Mouse (Mus musculus) midbrain, embryonic 12.5 days (tissue): Measurements from ENCODE around the gene Tcp11l2. TPM values are rescaled to one million over a fixed set of nuclear protein-coding genes. Genes with fewer than 3 reads are reported as not detected.
A peak's percentile ranks its signal among the peaks of the same experiment; 100 is the strongest.

ENCODE experiments used
- ATAC-seq: fragments of 200-750 bp; cut with Nextera tagmentation; 2 replicates; pipeline ENCODE4 v1.8.0; 2017; ENCODE audit warnings: low read depth, moderate TSS enrichment, moderate library complexity; ENCODE audit not compliant: low FRiP score
- H3K27ac ChIP-seq: fragments of 300-500 bp; sonication (generic); replicated peaks from 2 replicates; pipeline ENCODE4 v1.5.1; 2016; ENCODE audit warnings: mild to moderate bottlenecking
- H3K27me3 ChIP-seq: fragments of 300-500 bp; sonication (generic); 2 replicates; pipeline ENCODE4 v1.6.1; 2016; ENCODE audit warnings: mild to moderate bottlenecking
- H3K36me3 ChIP-seq: fragments of 300-500 bp; sonication (generic); 2 replicates; pipeline ENCODE4 v1.6.1; 2016
- H3K4me1 ChIP-seq: fragments of 300-500 bp; sonication (generic); 2 replicates; pipeline ENCODE4 v1.6.1; 2016
- H3K4me2 ChIP-seq: fragments of 300-500 bp; sonication (generic); replicated peaks from 2 replicates; pipeline ENCODE4 v1.6.1; 2016; ENCODE audit warnings: mild to moderate bottlenecking, moderate library complexity
- H3K4me3 ChIP-seq: fragments of 300-500 bp; sonication (generic); 2 replicates; pipeline ENCODE4 v1.5.1; 2016; ENCODE audit warnings: mild to moderate bottlenecking
- H3K9ac ChIP-seq: fragments of 300-500 bp; sonication (generic); replicated peaks from 2 replicates; pipeline ENCODE4 v1.6.1; 2016; ENCODE audit warnings: mild to moderate bottlenecking, moderate library complexity
- H3K9me3 ChIP-seq: fragments of 300-500 bp; sonication (generic); 2 replicates; pipeline ENCODE4 v1.6.1; 2016; ENCODE audit warnings: mild to moderate bottlenecking
- WGBS: fragments of 180-500 bp; shearing (Covaris S2); methylation state at CpG from one replicate; pipeline ENCODE4 v1.1.7; 2016; 5-methylcytosine and 5-hydroxymethylcytosine counted together
- polyA plus RNA-seq: library from polyadenylated mRNA; unstranded; fragments of >200 nt; fragmentation: Nextera tagmentation; extraction: Ambion mirVana; gene quantifications from 2 replicates; pipeline ENCODE4 v1.2.1, GENCODE M21; 2016

Gene Tcp11l2
- polyA plus RNA-seq, 1 experiment from 2014 or later: 15.8 TPM

DNA sequence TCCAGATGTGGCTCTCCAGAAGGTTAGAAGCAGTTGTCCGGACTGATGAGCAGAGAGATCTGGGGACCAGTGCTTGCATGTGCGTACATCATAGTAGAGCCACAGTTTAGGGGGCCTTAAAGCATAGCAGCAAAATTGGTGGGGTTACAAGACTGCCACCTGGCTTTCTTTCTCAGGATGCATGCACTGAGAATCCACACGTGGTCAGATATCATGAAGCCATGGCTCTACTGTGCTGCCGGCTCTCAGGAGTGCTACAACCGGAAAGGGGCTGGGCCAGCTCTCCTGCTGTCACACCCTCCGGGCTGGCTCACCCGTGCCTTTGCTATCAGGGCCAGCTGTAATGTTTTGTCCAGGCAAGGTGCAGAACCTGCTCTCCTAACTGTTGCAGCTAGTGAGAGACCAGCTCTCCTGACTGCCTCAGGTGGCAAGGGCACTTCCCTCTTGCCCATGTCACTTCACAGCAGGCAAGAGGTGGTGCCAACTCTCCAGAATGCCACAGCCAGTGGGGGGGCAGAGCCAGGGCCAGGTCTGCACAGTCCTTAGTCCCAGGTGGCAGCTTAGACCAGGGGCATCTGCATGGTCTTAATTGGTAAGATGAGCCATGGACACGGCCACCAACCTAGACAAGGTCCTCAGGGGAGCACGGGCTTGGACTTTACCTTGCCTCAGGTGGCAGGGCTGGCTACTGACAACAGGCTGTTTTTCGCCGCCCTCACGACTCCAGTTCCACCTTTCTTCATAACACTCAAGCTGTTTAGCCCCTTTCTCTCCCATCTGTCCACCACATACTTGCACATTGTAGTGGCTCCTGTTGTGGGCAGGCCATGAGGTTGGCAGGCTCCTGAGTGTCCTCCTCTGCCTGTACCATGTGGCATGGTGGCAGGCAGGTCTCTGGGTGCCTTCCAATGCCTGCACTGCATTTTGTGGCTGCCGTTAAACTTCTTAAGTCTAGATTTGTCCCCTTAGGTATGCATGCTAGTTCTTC is 13.6 kb upstream of the Tcp11l2 start:
- Histone ChIP-seq H3K36me3 (no peaks in the 10 kb centered on the region), H3K9me3 (0 out of 2 replicates have a peak, but pooled peaks cover 9% of the 10 kb centered on the region), H3K4me1 (no peaks in the 10 kb centered on the region), H3K4me3 (no peak overlapping the region), H3K9ac (no peak overlapping the region), H3K27ac (no peak overlapping the region), H3K27me3 (0 out of 2 replicates have a peak, but pooled peaks cover 2% of the 10 kb centered on the region), H3K4me2 (no peak overlapping the region)
- WGBS: 75% methylated on average over 13 of the region's 13 CpGs
- no peak for ATAC-seq

DNA sequence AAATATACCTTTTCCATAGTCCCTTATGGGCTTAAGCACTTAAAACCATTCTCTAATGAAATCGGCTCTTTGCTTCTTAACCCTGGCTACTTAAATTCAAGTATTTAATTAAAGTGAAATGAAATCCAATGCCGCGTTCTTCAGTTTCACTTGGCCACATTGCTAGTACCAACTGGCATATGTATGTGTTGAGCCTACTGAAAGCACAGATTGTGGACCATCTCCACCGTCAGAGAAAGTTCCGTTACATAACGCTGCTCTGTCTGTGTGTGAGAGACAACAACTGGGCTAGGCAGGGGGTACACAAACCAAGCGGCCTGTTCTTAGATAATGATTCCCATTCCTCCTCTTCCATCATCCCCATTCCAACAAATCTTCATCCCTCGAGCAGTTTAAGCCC is 12.0 kb upstream of the Tcp11l2 start:
- no peak overlapping the region for H3K9ac ChIP-seq
- H3K27ac ChIP-seq: no peak overlapping the region
- 88% methylated on average over 8 of the region's 8 CpGs for WGBS
- no peak overlapping the region for H3K4me2 ChIP-seq
- no peaks in the 10 kb centered on the region for H3K36me3 ChIP-seq
- H3K4me3 ChIP-seq: no peak overlapping the region
- no peak for ATAC-seq
- no peaks in the 10 kb centered on the region for H3K9me3 ChIP-seq
- no peaks in the 10 kb centered on the region for H3K4me1 ChIP-seq
- 0 out of 2 replicates have a peak, but pooled peaks cover 2% of the 10 kb centered on the region for H3K27me3 ChIP-seq

DNA sequence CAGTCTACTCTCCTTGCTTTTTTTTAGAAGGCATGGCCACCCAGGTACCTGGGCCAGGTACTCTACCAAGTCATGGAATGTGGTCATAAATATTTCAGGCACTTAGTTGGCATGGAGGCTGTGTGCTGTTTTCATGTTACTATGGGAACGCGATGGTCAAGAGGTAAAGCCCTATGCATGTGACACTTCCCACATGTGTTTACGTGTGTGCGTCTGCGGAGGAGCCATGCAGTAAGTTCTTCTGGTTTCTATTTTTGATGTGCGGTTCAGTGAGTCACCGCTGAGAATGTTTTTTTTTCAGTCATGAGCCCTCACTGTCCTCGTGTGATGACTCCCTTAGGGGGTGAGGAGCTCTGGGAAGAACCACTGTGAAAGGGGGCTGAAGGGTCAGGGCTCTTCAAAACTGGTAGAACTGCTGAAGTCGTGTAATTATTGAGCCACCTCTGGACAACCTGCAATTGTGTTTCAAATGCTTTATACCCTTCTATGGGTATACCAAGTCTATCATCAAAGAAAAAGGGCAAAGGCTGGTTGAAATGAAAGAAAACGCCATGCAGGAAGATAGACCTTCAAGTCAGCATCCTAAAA is 5.3 kb upstream of the Tcp11l2 start:
- Histone ChIP-seq H3K4me1 (peaks cover 3% of the 10 kb centered on the region), H3K36me3 (no peaks in the 10 kb centered on the region), H3K9me3 (no peaks in the 10 kb centered on the region), H3K27ac (no peak overlapping the region), H3K27me3 (no peaks in the 10 kb centered on the region), H3K4me2 (no peak overlapping the region), H3K9ac (no peak overlapping the region), H3K4me3 (no peak overlapping the region)
- ATAC-seq: no peak
- WGBS: 90% methylated on average over 10 of the region's 10 CpGs

GRCm38 (mm10) chr10:84573671-84574420 is 2.6 kb upstream of the Tcp11l2 start:
- no peaks in the 10 kb centered on the region for H3K9me3 ChIP-seq
- WGBS: 64% methylated on average over 5 of the region's 5 CpGs
- no peak overlapping the region for H3K4me3 ChIP-seq
- peaks cover 7% of the 10 kb centered on the region for H3K4me1 ChIP-seq
- H3K36me3 ChIP-seq: no peaks in the 10 kb centered on the region
- H3K9ac ChIP-seq: no peak overlapping the region
- peaks cover 11% of the 10 kb centered on the region for H3K27me3 ChIP-seq
- no peak overlapping the region for H3K27ac ChIP-seq
- no peak for ATAC-seq
- no peak overlapping the region for H3K4me2 ChIP-seq

DNA sequence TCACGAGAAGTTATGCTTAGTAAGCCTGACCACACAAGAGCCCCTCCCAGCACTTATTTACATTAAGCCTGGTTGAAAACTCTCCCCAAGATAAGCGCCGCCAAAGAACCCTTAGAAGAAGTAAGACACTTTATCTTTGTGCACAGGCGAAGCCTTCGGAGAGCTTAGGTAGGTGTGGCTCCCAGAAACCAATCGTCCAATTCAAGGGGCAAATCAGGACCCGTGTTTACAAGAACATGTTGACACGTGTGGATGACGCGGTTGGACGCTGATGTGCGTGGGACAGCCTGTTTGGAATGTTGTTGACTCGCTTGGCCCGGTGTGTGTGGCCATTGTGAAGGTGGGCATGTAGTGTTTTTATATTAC is 414 bp upstream of the Tcp11l2 start:
- peak overlapping the region; percentile 65 for H3K4me3 ChIP-seq
- peaks cover 16% of the 10 kb centered on the region for H3K27me3 ChIP-seq
- peak overlapping the region; percentile 55 for H3K9ac ChIP-seq
- no peak overlapping the region for H3K27ac ChIP-seq
- peak overlapping the region; percentile 97 for H3K4me2 ChIP-seq
- no peaks in the 10 kb centered on the region for H3K36me3 ChIP-seq
- 2% methylated on average over 14 of the region's 14 CpGs for WGBS
- H3K9me3 ChIP-seq: no peaks in the 10 kb centered on the region
- H3K4me1 ChIP-seq: peaks cover 7% of the 10 kb centered on the region
- ATAC-seq: no peak; the same call in 1 of the 2 replicates

- Histone ChIP-seq H3K4me2 (peak overlapping the region; percentile 97), H3K4me1 (peaks cover 7% of the 10 kb centered on the region), H3K4me3 (peak overlapping the region; percentile 65), H3K9me3 (no peaks in the 10 kb centered on the region), H3K9ac (peak overlapping the region; percentile 55), H3K27ac (no peak overlapping the region), H3K36me3 (no peaks in the 10 kb centered on the region), H3K27me3 (peaks cover 16% of the 10 kb centered on the region)
- WGBS: 5% methylated on average over 38 of the region's 38 CpGs
- ATAC-seq: peak; percentile 67
Observed at GRCm38 (mm10) chr10:84577071-84577727, 773 bp downstream of the Tcp11l2 start.

DNA sequence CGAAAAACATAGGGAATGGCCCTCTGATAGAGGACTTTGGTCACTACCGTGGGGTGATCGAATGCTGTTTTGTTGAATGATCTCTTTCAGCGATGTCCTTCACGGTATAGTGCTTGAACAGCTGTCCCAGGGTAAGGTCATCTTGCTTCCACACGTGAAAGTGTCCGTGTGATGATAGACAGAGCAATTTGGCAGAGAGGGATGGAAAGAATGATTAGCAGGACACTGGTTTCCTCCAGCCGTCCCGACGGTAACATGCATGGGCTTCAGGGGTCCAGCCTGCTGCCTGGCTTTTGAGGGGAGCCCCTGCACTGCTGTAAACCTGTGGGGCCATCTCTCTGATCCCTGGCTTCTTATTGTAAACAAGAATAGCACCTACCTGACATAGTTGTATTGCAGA is 2.3 kb downstream of the Tcp11l2 start:
- 86% methylated on average over 10 of the region's 10 CpGs for whole genome bisulfite sequencing
- H3K36me3 ChIP-seq: no peaks in the 10 kb centered on the region

DNA sequence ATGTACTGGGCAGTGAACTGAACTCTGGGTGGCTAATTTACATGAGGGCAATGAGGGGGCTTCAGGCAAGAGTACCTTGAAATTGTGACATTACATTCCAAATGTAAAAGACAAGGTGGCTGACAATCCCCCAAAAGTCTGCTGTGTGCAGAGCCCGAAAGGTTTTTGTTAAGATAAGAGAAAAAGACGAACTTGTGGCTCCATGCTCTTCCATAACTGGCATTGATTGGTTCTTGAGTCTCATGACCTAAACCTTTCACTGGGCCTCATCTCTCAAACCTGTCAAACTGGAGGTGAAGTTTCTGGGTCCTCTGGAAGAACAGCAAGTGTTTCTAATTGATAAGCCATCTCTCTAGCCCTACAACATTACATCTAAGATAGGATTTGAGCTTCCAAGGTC is 3.1 kb downstream of the Tcp11l2 start:
- Histone ChIP-seq H3K27ac (no peak overlapping the region), H3K9me3 (no peaks in the 10 kb centered on the region), H3K4me1 (peaks cover 7% of the 10 kb centered on the region), H3K9ac (no peak overlapping the region), H3K27me3 (peaks cover 16% of the 10 kb centered on the region), H3K4me3 (no peak overlapping the region), H3K4me2 (no peak overlapping the region), H3K36me3 (no peaks in the 10 kb centered on the region)
- 69% methylated on average over 2 of the region's 2 CpGs for WGBS
- no peak for ATAC-seq

More for the DNA sequence above, 2.3 kb downstream of the Tcp11l2 start:
- H3K27me3 ChIP-seq: peaks cover 16% of the 10 kb centered on the region
- no peak for ATAC-seq
- H3K4me2 ChIP-seq: no peak overlapping the region
- no peak overlapping the region for H3K27ac ChIP-seq
- H3K9ac ChIP-seq: no peak overlapping the region
- H3K4me1 ChIP-seq: peaks cover 7% of the 10 kb centered on the region
- no peaks in the 10 kb centered on the region for H3K9me3 ChIP-seq
- H3K4me3 ChIP-seq: no peak overlapping the region

- 87% methylated on average over 8 of the region's 8 CpGs for WGBS
Observed at GRCm38 (mm10) chr10:84581191-84581590, 4.8 kb downstream of the Tcp11l2 start.

GRCm38 (mm10) chr10:84582236-84582635 is 5.8 kb downstream of the Tcp11l2 start:
- Histone ChIP-seq H3K4me3 (no peak overlapping the region), H3K27me3 (peaks cover 16% of the 10 kb centered on the region), H3K27ac (no peak overlapping the region), H3K9me3 (no peaks in the 10 kb centered on the region), H3K4me1 (peaks cover 3% of the 10 kb centered on the region; the same call in 1 of the 2 replicates), H3K4me2 (no peak overlapping the region), H3K36me3 (no peaks in the 10 kb centered on the region), H3K9ac (no peak overlapping the region)
- ATAC-seq: no peak
- WGBS: 82% methylated on average over 7 of the region's 7 CpGs

More at GRCm38 (mm10) chr10:84581191-84581590, 4.8 kb downstream of the Tcp11l2 start:
- Histone ChIP-seq H3K9ac (no peak overlapping the region), H3K4me1 (peaks cover 4% of the 10 kb centered on the region; the same call in 1 of the 2 replicates), H3K27ac (no peak overlapping the region), H3K27me3 (peaks cover 16% of the 10 kb centered on the region), H3K36me3 (no peaks in the 10 kb centered on the region), H3K4me3 (no peak overlapping the region), H3K4me2 (no peak overlapping the region), H3K9me3 (no peaks in the 10 kb centered on the region)
- no peak for ATAC-seq

DNA sequence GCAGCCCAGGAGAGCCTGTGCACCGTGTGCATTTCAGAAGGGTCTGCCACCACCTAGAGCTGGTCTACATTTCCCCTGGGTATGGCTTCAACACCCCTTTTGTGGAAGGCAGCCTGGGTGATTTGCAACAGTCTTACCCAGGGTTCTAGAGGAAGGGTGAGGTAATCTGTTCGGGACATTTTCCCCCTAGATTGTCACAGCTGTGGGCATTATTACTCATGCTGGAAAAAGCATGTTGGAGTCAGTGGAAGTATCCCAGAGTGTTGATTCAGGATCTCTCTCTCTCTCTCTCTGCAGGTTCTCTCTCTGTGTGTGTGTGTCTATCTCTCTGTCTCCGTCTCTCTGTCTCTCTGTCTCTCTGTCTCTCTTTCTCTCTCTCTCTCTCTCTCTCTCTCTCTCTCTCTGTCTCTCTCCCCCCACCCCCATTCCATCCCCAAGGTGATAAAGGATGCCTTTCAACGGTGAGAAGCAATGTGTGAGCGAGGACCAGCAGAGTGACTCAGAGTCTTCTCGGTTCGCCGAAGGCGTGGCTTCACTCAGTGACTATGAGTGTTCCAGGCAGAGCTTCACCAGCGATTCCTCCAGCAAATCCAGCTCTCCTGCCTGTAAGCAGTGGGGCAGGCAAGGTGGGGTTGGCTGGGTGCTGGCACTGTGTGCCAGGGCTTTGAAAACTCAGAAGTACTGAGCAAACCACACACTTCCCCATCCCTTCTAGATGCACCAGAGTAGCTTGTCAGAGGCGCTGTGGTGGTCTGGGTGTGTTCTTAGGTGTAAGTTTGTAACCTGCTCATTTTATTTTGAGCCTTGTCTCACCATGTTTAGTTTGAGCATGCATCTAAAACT is 8.2 kb downstream of the Tcp11l2 start:
- Histone ChIP-seq H3K27ac (no peak overlapping the region), H3K4me3 (no peak overlapping the region), H3K36me3 (no peaks in the 10 kb centered on the region), H3K9me3 (no peaks in the 10 kb centered on the region), H3K27me3 (no peaks in the 10 kb centered on the region), H3K4me1 (no peaks in the 10 kb centered on the region), H3K4me2 (no peak overlapping the region), H3K9ac (no peak overlapping the region)
- no peak for ATAC-seq
- WGBS: 74% methylated on average over 11 of the region's 11 CpGs
